Mouse (Mus musculus): ENCODE results near the gene Flrt1.

GRCm38 (mm10) chr19:7105544-7105943 is at the start of gene Flrt1:
- TF ChIP-seq POLR2A (IDR thresholded peaks at IDR 0.05; ENCODE audit: insufficient read depth, low read depth, low read length) (no peak), CTCF (IDR thresholded peaks at IDR 0.05) (no peak)
